Mouse (Mus musculus) ES-E14 (cell line): Measurements from ENCODE around the gene Apc2. TPM values are rescaled to one million over a fixed set of nuclear protein-coding genes. Genes with fewer than 3 reads are reported as not detected.

Experiments
- DNase-seq: peaks from one replicate; pipeline ENCODE4 v3.0.0-alpha.2; 2013; ENCODE audit warnings: low read depth, low spot score
- H3K27ac ChIP-seq: 2 replicates; pipeline ENCODE4 v1.5.1; 2012; ENCODE audit warnings: low read depth, mild to moderate bottlenecking, low read length, moderate library complexity, mixed read lengths; ENCODE audit not compliant: poor library complexity, insufficient read depth, severe bottlenecking
- H3K36me3 ChIP-seq: 2 replicates; pipeline ENCODE4 v1.6.1; 2012; ENCODE audit warnings: mild to moderate bottlenecking, low read length, moderate library complexity, mixed read lengths; ENCODE audit not compliant: control insufficient read depth, poor library complexity, insufficient read depth, severe bottlenecking
- H3K4me1 ChIP-seq, 2 experiments: fragments of 150-350 bp in 1 of 2; sonication (generic) in 1 of 2; 2 replicates each; pipeline ENCODE4 v1.6.1; 2012; ENCODE audit warnings: low read length in 2 of 2, mild to moderate bottlenecking in 1 of 2, mixed read lengths in 1 of 2; ENCODE audit not compliant: control insufficient read depth in 2 of 2, insufficient read depth in 2 of 2, poor library complexity in 1 of 2
- H3K4me3 ChIP-seq, 2 experiments: fragments of 150-350 bp in 1 of 2; sonication (generic) in 1 of 2; 2 replicates each; pipeline ENCODE4 v1.5.1; 2012; ENCODE audit warnings: low read length in 2 of 2, low read depth in 1 of 2, mild to moderate bottlenecking in 1 of 2, mixed read lengths in 1 of 2; ENCODE audit not compliant: insufficient read depth in 1 of 2, poor library complexity in 1 of 2, severe bottlenecking in 1 of 2
- H3K9ac ChIP-seq: 2 replicates; pipeline ENCODE4 v1.6.1; 2012; ENCODE audit warnings: low read depth, mild to moderate bottlenecking, low read length, mixed read lengths; ENCODE audit not compliant: poor library complexity, insufficient read depth, severe bottlenecking
- H3K9me3 ChIP-seq: fragments of 150-350 bp; sonication (generic); 2 replicates; pipeline ENCODE4 v1.6.1; 2012; ENCODE audit warnings: low read depth, mild to moderate bottlenecking, low read length; ENCODE audit not compliant: control insufficient read depth, insufficient read depth
- CHD2 ChIP-seq: IDR thresholded peaks from 2 replicates; pipeline ENCODE4 v1.6.1; 2014; ENCODE audit warnings: mild to moderate bottlenecking, low read depth, low read length, inconsistent platforms
- HCFC1 ChIP-seq: IDR thresholded peaks from 2 replicates; pipeline ENCODE4 v1.6.1; 2012; ENCODE audit warnings: low read length, inconsistent platforms, borderline replicate concordance; ENCODE audit not compliant: insufficient read depth
- MAFK ChIP-seq: IDR thresholded peaks from 2 replicates; pipeline ENCODE4 v1.6.1; 2014; ENCODE audit warnings: mild to moderate bottlenecking, low read depth, low read length, inconsistent platforms; ENCODE audit not compliant: insufficient read depth
- ZC3H11A ChIP-seq: IDR thresholded peaks from 2 replicates; pipeline ENCODE4 v1.6.1; 2012; ENCODE audit warnings: low read depth, mild to moderate bottlenecking, inconsistent platforms, low read length, borderline replicate concordance
- ZNF384 ChIP-seq: IDR thresholded peaks from 2 replicates; pipeline ENCODE4 v1.6.1; 2012; ENCODE audit warnings: low read depth, low read length, inconsistent platforms
- in situ Hi-C, 2 experiments: fragments of 600-800 bp; cut with MboI; formaldehyde crosslinking; loops; one replicate each; pipeline ENCODE4 v1.15.1; 2025; ENCODE audit warnings: low sequenced_read_pairs in 2 of 2, inconsistent platforms in 1 of 2; ENCODE audit not compliant: unreplicated experiment in 2 of 2
- total RNA-seq: library from RNA; depleted of rRNA; stranded (reverse); fragments of 300-350 nt; gene quantifications from 2 replicates; pipeline ENCODE4 v1.2.3, GENCODE M21; 2012

The Apc2 gene
- total RNA-seq, 1 experiment, result 4.6 TPM

DNA sequence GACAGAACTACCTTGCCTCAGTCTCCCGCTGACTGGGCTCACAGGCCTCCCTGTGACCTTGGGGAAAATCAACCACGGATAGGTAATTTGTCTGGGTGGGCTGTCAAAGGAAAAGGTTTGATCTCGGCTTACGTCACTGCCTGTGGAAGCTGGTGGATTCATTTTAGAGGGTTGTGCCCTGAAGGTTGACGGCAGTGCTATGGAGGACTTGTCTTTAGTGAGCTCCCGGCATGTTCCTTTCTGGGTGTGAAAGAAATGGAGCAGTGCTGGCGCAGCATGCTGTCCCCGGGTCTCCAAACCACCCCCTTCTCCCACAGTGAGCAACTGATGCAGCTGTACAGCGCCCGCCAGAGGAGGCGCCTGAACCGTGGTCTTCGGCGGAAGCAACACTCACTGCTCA lies 2.5 kb upstream of the Apc2 start:
- Histone ChIP-seq H3K9ac (peak overlapping the region; percentile 99), H3K9me3 (no peaks in the 10 kb centered on the region), H3K36me3 (peaks cover 26% of the 10 kb centered on the region), H3K4me3 (peak overlapping the region; percentile 71 to 83), H3K4me1 (peaks cover 0 to 20% of the 10 kb centered on the region in 2 experiments; a peak in 2 of 4 replicates), H3K27ac (peak overlapping the region; percentile 87)
- no peak for DNase-seq
- no peak for TF ChIP-seq ZC3H11A
- TF ChIP-seq ZNF384, result no peak
- no peak for TF ChIP-seq CHD2
- TF ChIP-seq HCFC1, result no peak
- no peak for TF ChIP-seq MAFK
- in situ Hi-C loops, result no loop called here

DNA sequence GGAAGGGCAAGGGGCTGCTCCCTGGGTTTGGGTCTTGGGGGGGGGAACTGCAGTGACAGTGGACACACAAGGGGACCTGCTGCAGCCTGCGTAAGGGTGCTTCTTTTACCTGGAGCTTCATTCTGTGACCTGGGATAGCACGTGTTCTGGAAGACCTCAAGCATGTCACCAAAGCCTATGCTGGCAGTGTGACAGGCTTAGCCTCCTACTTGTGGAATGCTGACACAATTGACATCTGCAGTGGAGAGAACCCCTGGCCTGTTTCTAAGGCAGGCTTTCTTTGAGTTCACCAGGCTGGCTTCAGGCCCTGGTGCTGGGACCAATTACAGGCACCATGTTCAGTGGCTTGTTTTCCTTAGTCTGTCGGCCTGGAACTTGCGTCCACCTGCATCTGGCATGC lies 1.5 kb upstream of the Apc2 start:
- no peak for TF ChIP-seq MAFK
- TF ChIP-seq HCFC1, result no peak
- no peak for TF ChIP-seq CHD2
- no peak for TF ChIP-seq ZC3H11A
- no peak for TF ChIP-seq ZNF384
- DNase-seq, result no peak
- Histone ChIP-seq H3K4me3 (peak overlapping the region; percentile 71 to 83; a peak in 3 of 4 replicates), H3K27ac (no peak overlapping the region), H3K36me3 (peaks cover 26% of the 10 kb centered on the region), H3K9ac (peak overlapping the region; percentile 99; the same call in 1 of the 2 replicates), H3K4me1 (peaks cover 0 to 17% of the 10 kb centered on the region in 2 experiments; a peak in 2 of 4 replicates), H3K9me3 (no peaks in the 10 kb centered on the region)
- in situ Hi-C loops, result no loop called here

DNA sequence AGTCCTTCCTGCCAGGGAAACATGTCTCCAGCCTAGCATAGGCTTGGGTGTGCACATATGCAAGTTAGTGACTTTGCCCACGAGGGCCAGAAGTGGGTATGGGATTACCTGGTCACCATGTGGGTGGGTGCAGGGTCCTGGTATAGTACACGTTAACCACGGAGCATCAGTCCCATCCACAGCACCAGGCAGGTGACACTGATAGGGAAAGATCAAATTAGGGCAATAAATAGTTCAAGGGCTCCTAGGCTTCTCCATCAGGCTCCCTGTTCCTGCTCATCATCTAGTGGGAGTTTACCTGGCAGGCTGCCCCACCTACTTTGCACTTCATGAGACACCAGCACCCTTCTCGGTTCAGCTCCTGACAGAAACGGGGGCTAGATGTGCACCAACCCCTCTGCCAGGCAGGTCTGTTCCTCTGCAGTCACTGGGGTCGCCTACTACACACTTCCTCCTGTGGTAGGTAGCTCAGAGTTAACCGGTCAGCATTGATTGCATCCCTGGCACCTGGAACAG lies 931 bp upstream of the Apc2 start:
- TF ChIP-seq CHD2 (0 out of 2 replicates have a peak, but pooled peaks have one; percentile 7), HCFC1 (no peak), ZNF384 (no peak)
- Histone ChIP-seq H3K36me3 (peaks cover 26% of the 10 kb centered on the region), H3K9ac (peak overlapping the region; percentile 99; the same call in 1 of the 2 replicates), H3K27ac (no peak overlapping the region), H3K4me1 (peaks cover 0 to 17% of the 10 kb centered on the region in 2 experiments; a peak in 2 of 4 replicates), H3K4me3 (no peak overlapping the region), H3K9me3 (no peaks in the 10 kb centered on the region)
- DNase-seq, result no peak
- in situ Hi-C loops, result no loop called here

DNA sequence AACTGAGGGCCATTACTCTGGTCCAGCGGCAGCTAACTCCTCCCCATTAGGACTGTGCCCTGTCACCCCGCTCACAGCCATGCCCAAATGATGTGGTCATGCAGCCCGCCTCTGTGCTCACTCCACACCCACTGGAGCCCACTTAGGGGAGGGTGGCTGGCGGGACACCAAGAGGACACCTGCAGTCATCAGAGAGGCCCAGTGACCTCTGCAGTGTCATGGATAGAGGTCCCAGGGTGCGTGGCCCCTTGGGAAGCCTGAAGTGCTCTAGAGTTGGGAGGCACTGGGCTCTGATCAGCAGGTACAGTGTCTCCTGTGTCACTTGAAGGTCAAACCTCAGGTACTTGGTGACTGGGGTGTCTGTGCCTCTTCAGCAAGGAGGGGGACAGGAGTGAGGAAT lies 1.0 kb downstream of the Apc2 start:
- peaks cover 26% of the 10 kb centered on the region for H3K36me3 ChIP-seq

More for the DNA sequence above, 1.0 kb downstream of the Apc2 start:
- no peak overlapping the region for H3K27ac ChIP-seq
- TF ChIP-seq ZNF384 (no peak), ZC3H11A (no peak), HCFC1 (no peak), MAFK (no peak), CHD2 (no peak)
- H3K9me3 ChIP-seq, result no peaks in the 10 kb centered on the region
- in situ Hi-C loops, result no loop called here
- DNase-seq, result no peak
- no peak overlapping the region for H3K4me3 ChIP-seq
- H3K4me1 ChIP-seq, result peaks cover 0 to 16% of the 10 kb centered on the region in 2 experiments; a peak in 2 of 4 replicates
- H3K9ac ChIP-seq, result no peak overlapping the region
